ENCODE assay signal across 12 mouse cellular contexts in genomic region chr9:69304991-69305390, GRCm38 (mm10).
"Had no signal": no experiment of that assay in that cellular context is flagged by ENCODE, and none has a peak within 500 bp of the region (broad histone marks: within the 10 kb centered on the region; RNA-seq: fewer than 3 reads in every experiment).

No protein-coding gene starts in this region.

- H3K9ac ChIP-seq: limb, embryonic 15.5 days; midbrain, embryonic 12.5 days; neural tube, embryonic 13.5 days; stomach, embryonic 15.5 days had no signal

- H3K4me2 ChIP-seq: limb, embryonic 15.5 days; midbrain, embryonic 12.5 days; neural tube, embryonic 13.5 days; stomach, embryonic 15.5 days had no signal

- H3K9me3 ChIP-seq: limb, embryonic 15.5 days; midbrain, embryonic 12.5 days; neural tube, embryonic 13.5 days; stomach, embryonic 15.5 days had no signal

- H3K27ac ChIP-seq: left cerebral cortex, adult 2 months; limb, embryonic 15.5 days; midbrain, embryonic 12.5 days; neural tube, embryonic 13.5 days; stomach, embryonic 15.5 days had no signal

- H3K27me3 ChIP-seq: limb, embryonic 15.5 days; stomach, embryonic 15.5 days had no signal

- ATAC-seq: midbrain, embryonic 16.5 days had no signal

- H3K36me3 ChIP-seq: limb, embryonic 15.5 days; midbrain, embryonic 12.5 days; neural tube, embryonic 13.5 days; stomach, embryonic 15.5 days had no signal

- H3K4me3 ChIP-seq: left cerebral cortex, adult 2 months; limb, embryonic 15.5 days; midbrain, embryonic 12.5 days; neural tube, embryonic 13.5 days; stomach, embryonic 15.5 days had no signal

- DNase-seq: kidney, adult 8-10 months; kidney, postnatal 25 days; lung, adult 18-20 months; right cerebral cortex, postnatal 14 days; thymus, adult 2 months; thymus, postnatal 25 days had no signal
